Mouse (Mus musculus) urinary bladder, adult 2 months (tissue): Measurements from ENCODE around the gene Tfcp2. TPM values are rescaled to one million over a fixed set of nuclear protein-coding genes. Genes with fewer than 3 reads are reported as not detected.
"Not testable (repeated sequence)": the region's sequence is repeated elsewhere in the genome, so short reads cannot be mapped to it uniquely, and the experiment has no call there.

Source experiments
- DNase-seq: peaks from one replicate; pipeline ENCODE4 v3.0.0; 2022; ENCODE audit warnings: low spot score
- polyA plus RNA-seq: library from polyadenylated mRNA; depleted of rRNA; stranded (reverse); fragments of >200 nt; gene quantifications from 2 replicates; pipeline ENCODE4 v1.2.3, GENCODE M21; 2012

Gene Tfcp2
- polyA plus RNA-seq, 1 experiment, result 14.4 TPM

- no peak for DNase-seq
These were observed 4.6 kb upstream of the Tfcp2 start for GRCm38 (mm10) chr15:100556378-100556777.

- no peak for DNase-seq
These were observed 4.2 kb upstream of the Tfcp2 start for GRCm38 (mm10) chr15:100555965-100556364.

- no peak for DNase-seq
These were observed 1.5 kb downstream of the Tfcp2 start for GRCm38 (mm10) chr15:100550280-100550679.

- not testable (repeated sequence) for DNase-seq
These were observed 8.2 kb downstream of the Tfcp2 start for GRCm38 (mm10) chr15:100543651-100544030.

- DNase-seq, result not testable (repeated sequence)
These were observed 8.7 kb downstream of the Tfcp2 start for GRCm38 (mm10) chr15:100542876-100543650.

- DNase-seq, result no peak
These were observed 10.4 kb downstream of the Tfcp2 start for GRCm38 (mm10) chr15:100541426-100541825.

GRCm38 (mm10) chr15:100541001-100541400, 10.8 kb downstream of the Tfcp2 start:
- DNase-seq, result not testable (repeated sequence)

GRCm38 (mm10) chr15:100539411-100539810, 12.4 kb downstream of the Tfcp2 start:
- DNase-seq, result no peak

- DNase-seq, result no peak
These were observed 13.9 kb downstream of the Tfcp2 start for GRCm38 (mm10) chr15:100537913-100538312.

GRCm38 (mm10) chr15:100527900-100528299, 23.9 kb downstream of the Tfcp2 start:
- DNase-seq, result no peak

GRCm38 (mm10) chr15:100525405-100525804, 26.4 kb downstream of the Tfcp2 start:
- no peak for DNase-seq

GRCm38 (mm10) chr15:100520306-100520705, 31.5 kb downstream of the Tfcp2 start:
- DNase-seq, result no peak

- DNase-seq, result no peak
These were observed 36.7 kb downstream of the Tfcp2 start for GRCm38 (mm10) chr15:100515121-100515520.

GRCm38 (mm10) chr15:100513387-100513786, 38.4 kb downstream of the Tfcp2 start:
- DNase-seq, result no peak

- DNase-seq, result no peak
These were observed 41.7 kb downstream of the Tfcp2 start for GRCm38 (mm10) chr15:100510072-100510471.

GRCm38 (mm10) chr15:100508454-100509167, 43.2 kb downstream of the Tfcp2 start:
- no peak for DNase-seq

GRCm38 (mm10) chr15:100499506-100499905, 52.3 kb downstream of the Tfcp2 start:
- DNase-seq, result not testable (repeated sequence)

- peak; percentile 94 for DNase-seq
These were observed 56.7 kb downstream of the Tfcp2 start, which contains the start of gene Csrnp2 for GRCm38 (mm10) chr15:100495102-100495501. Gene Csrnp2 (minus strand): TSS chr15:100495488.

- no peak for DNase-seq
These were observed 57.2 kb downstream of the Tfcp2 start for GRCm38 (mm10) chr15:100494647-100495046.

GRCm38 (mm10) chr15:100491966-100492365, 59.8 kb downstream of the Tfcp2 start:
- no peak for DNase-seq

GRCm38 (mm10) chr15:100489263-100489662, 62.5 kb downstream of the Tfcp2 start:
- DNase-seq, result no peak

- DNase-seq, result not testable (repeated sequence)
These were observed 63.5 kb downstream of the Tfcp2 start for GRCm38 (mm10) chr15:100488297-100488696.

GRCm38 (mm10) chr15:100487050-100487449, 64.8 kb downstream of the Tfcp2 start:
- no peak for DNase-seq
